In the genomic region with DNA sequence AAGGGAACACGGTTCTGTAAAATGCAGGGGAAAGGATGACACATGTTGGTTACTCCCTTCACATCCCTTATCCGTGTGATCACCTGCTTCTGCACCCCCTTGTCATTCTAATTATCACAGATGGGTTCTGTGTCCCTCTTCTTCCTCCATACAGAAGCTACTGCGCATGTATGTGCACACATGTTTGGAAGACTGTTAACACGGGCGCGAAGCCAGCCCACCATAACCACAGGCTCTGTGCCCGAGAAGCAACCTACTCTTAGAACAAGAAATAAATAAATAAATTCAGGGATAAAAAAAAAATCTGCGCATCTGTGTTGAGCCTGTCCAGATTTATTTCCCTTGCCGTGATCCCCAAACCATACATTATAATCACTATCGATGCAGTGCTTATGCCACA, we compare ENCODE assay signal across 24 mouse cellular contexts.
DNase-seq lines count a peak whose midpoint lies in the region; TF ChIP-seq lines count a peak whose summit lies in the region.
"Had no signal": no experiment of that assay in that cellular context is flagged by ENCODE, and none has a peak within 500 bp of the region (broad histone marks: within the 10 kb centered on the region; RNA-seq: fewer than 3 reads in every experiment).

No protein-coding gene starts in this region.

- no peak overlapping the region for H3K27ac ChIP-seq in cerebellum, adult 2 months (ENCODE audit: insufficient read depth, low read length)
- H3K27ac ChIP-seq in layer of hippocampus, adult 2 months: 0 out of 2 replicates have a peak overlapping the region, but pooled peaks have one; percentile 28
- H3K27ac ChIP-seq: forebrain, embryonic 10.5 days; forebrain, embryonic 13.5 days; heart, adult 2 months; heart, embryonic 10.5 days; heart, embryonic 13.5 days; hindbrain, embryonic 14.5 days; hindbrain, postnatal 0 days had no signal

- no peaks in the 10 kb centered on the region for H3K4me1 ChIP-seq in cerebellum, adult 2 months (ENCODE audit: control insufficient read depth, insufficient read depth, low read length)
- H3K4me1 ChIP-seq: forebrain, embryonic 10.5 days; heart, embryonic 10.5 days; heart, embryonic 13.5 days had no signal

- no peak for TF ChIP-seq CTCF in cerebellum, adult 2 months (IDR thresholded peaks at IDR 0.05; ENCODE audit: borderline replicate concordance, insufficient read depth, low read depth, low read length)
- TF ChIP-seq CTCF in brain, embryonic 14.5 days (IDR thresholded peaks at IDR 0.05; ENCODE audit: borderline replicate concordance, extremely low read depth, insufficient read depth, insufficient read length): no peak
- no peak for TF ChIP-seq CTCF in layer of hippocampus, adult 2 months (conservative IDR thresholded peaks at IDR 0.05)

- peak; percentile 8 to 12 for DNase-seq in cerebellum, postnatal 10 days
- DNase-seq in cerebellum, adult 2 months: no peak
- DNase-seq in brain, embryonic 14.5 days (ENCODE audit: low read depth): peak; percentile 21
- DNase-seq in layer of hippocampus, adult 2 months (ENCODE audit: low spot score in 2 of 2): peak; percentile 57 to 68
- peak; percentile 60 for DNase-seq in layer of hippocampus, adult 9-11 months
- no peak for DNase-seq in kidney, postnatal 14 days
- no peak for DNase-seq in adrenal gland, postnatal 25 days
- no peak for DNase-seq in kidney, adult 11 months
- DNase-seq: adrenal gland, postnatal 10 days; cerebellum, adult 18-20 months; cerebellum, adult 9-11 months; cerebellum, postnatal 36 days; embryo, embryonic 11 days; gastrocnemius, postnatal 10 days; gastrocnemius, postnatal 36 days; heart, adult 2 months; heart, postnatal 14 days; heart, postnatal 4 days had no signal

- 90% methylated on average over 10 of the region's 10 CpGs for WGBS in cerebellum, adult 2 months

- H3K27me3 ChIP-seq in cerebellum, adult 2 months (ENCODE audit: control insufficient read depth, insufficient read depth, low read length): no peaks in the 10 kb centered on the region; the same call in 1 of the 2 replicates
- H3K27me3 ChIP-seq: forebrain, embryonic 13.5 days had no signal

- no peak overlapping the region for H3K4me3 ChIP-seq in cerebellum, adult 2 months (replicated peaks; ENCODE audit: insufficient read depth, low read depth, low read length)
- H3K4me3 ChIP-seq in layer of hippocampus, adult 2 months: no peak overlapping the region
- H3K4me3 ChIP-seq: forebrain, embryonic 10.5 days; forebrain, embryonic 13.5 days; heart, adult 2 months; heart, embryonic 10.5 days; heart, embryonic 13.5 days had no signal

- TF ChIP-seq POLR2A in cerebellum, adult 2 months (IDR thresholded peaks at IDR 0.05; ENCODE audit: borderline replicate concordance, insufficient read depth, low read length): no peak
- TF ChIP-seq POLR2A in brain, embryonic 14.5 days (IDR thresholded peaks at IDR 0.05; ENCODE audit: borderline replicate concordance, extremely low read depth, insufficient read depth, insufficient read length, poor library complexity, severe bottlenecking): no peak

Comparison
In these comparisons a context has a peak if more than half of its experiments do, and no peak if none do; other contexts are left out.
1. DNase-seq: peak in cerebellum, postnatal 10 days (2 of 2), brain, embryonic 14.5 days (single experiment), layer of hippocampus, adult 2 months (2 of 2) and layer of hippocampus, adult 9-11 months (single experiment); none in cerebellum, adult 2 months (0 of 2), kidney, postnatal 14 days (single experiment), adrenal gland, postnatal 25 days (single experiment) and kidney, adult 11 months (single experiment).